Mouse (Mus musculus): ENCODE measurements at regions not wholly inside any gene's neighbourhood (a gene's known extent, or its start where the extent isn't known, plus 50 kb on each side); places are given as distances from the start of the nearest gene placed in this dataset.
"Not testable (repeated sequence)": the region's sequence is repeated elsewhere in the genome, so short reads cannot be mapped to it uniquely, and the experiment has no call there.

DNA sequence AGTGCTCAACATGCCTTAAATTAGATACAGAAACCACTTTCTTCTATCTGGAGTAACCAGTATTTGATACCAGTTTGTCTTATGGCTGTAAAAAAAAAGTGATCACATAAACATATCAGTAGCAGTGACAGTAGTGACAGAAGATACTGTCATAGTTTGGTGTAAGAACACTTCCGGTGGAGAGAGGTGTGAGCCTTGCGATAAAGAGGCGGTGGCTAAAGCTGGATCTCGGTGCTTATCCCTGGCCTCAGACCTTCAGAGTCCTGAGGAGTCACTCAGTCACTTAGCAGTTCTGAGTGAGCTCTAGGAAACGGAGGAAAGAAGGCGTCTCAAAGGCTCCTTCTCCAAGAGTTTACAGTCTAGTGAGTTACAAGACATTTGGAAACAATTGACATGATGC lies 169.4 kb downstream of the Mterf1b start:
- H3K27me3 ChIP-seq; H3K9me3 ChIP-seq; H3K4me3 ChIP-seq (replicated peaks); H3K36me3 ChIP-seq (replicated peaks); H3K27ac ChIP-seq; H3K4me1 ChIP-seq; H3K9ac ChIP-seq; H3K4me2 ChIP-seq; ATAC-seq (ENCODE audit: low FRiP score): not testable (repeated sequence)
- 92% methylated on average over 6 of the region's 6 CpGs for WGBS

DNA sequence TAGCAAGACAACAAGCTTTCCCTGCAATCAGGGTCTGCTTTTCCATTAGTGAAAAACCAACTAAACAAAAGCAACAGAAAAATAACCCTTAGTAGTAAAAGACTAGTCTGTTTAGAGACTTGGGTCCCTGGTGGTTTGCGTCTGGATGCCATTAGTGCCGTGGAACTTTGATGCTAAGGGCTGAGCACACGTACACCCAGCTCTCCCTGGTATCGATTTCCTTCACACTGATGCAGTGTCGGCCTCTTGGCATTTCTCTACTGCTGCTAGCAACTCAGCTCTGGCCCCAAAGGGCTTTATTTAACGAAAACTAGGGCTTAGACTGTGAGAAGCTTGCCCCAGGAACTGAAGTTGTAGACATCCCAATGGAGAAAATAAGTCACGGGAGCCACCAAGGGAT lies 192.6 kb downstream of the Mterf1b start:
- H3K27me3 ChIP-seq; H3K4me1 ChIP-seq; H3K4me2 ChIP-seq; H3K9me3 ChIP-seq; H3K4me3 ChIP-seq (replicated peaks); ATAC-seq (ENCODE audit: low FRiP score); H3K27ac ChIP-seq; H3K9ac ChIP-seq; H3K36me3 ChIP-seq (replicated peaks): not testable (repeated sequence)
- 68% methylated on average over 7 of the region's 7 CpGs for WGBS

DNA sequence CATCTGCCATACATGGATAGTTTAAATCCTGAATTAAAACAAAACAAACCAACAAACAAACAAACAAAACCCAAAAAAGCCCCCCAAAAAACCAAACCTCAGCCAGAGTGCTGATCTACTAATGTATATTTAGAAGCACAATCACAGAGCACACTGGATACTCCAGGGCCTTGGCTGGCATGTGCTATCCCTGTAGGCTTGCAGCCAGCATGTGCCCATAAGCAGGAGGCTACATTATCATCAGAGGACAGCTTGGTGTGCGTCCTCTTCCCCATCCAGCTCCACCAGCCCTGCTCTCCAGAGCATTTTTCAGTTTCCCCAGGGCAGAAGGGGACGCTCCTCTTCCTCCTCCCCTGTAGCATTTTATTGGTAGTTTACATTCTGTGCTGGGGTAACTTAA lies 198.9 kb downstream of the Mterf1b start:
- no peak overlapping the region for H3K4me3 ChIP-seq (replicated peaks)
- no peak for ATAC-seq (ENCODE audit: low FRiP score)
- H3K36me3 ChIP-seq (replicated peaks): no peaks in the 10 kb centered on the region
- no peaks in the 10 kb centered on the region for H3K27me3 ChIP-seq
- 84% methylated on average over 2 of the region's 2 CpGs for WGBS
- H3K4me1 ChIP-seq: no peaks in the 10 kb centered on the region
- H3K9ac ChIP-seq: no peak overlapping the region
- H3K4me2 ChIP-seq: no peak overlapping the region
- no peak overlapping the region for H3K27ac ChIP-seq
- no peaks in the 10 kb centered on the region for H3K9me3 ChIP-seq

- ATAC-seq (ENCODE audit: low FRiP score); H3K36me3 ChIP-seq (replicated peaks); H3K27ac ChIP-seq; H3K4me1 ChIP-seq; H3K9ac ChIP-seq; H3K4me3 ChIP-seq (replicated peaks); H3K27me3 ChIP-seq; H3K9me3 ChIP-seq; H3K4me2 ChIP-seq: not testable (repeated sequence)
- 76% methylated on average over 7 of the region's 7 CpGs for WGBS
Observed at GRCm38 (mm10) chr5:4394353-4395052, 202.3 kb downstream of the Mterf1b start.

DNA sequence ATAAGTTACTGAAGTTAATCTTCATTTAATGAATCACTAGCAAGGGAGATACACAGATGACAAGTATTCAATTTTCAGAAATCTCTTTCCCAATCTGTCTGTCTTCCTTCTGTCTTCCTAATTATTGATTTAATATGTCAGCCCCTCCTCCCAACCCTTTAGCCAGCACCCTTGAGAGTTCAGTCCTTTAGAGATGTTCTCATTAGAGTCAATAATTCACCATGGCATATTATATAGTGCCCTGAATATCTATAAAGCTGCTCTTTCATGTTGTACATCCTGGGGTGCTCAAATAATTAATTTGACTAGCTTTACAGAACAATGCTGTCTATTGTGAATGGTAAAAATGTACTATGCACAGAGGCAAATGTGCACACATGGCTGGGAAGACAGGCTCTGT lies 205.9 kb downstream of the Mterf1b start:
- Histone ChIP-seq H3K27ac (no peak overlapping the region), H3K9ac (no peak overlapping the region), H3K4me3 (replicated peaks) (no peak overlapping the region), H3K9me3 (no peaks in the 10 kb centered on the region), H3K4me2 (no peak overlapping the region), H3K36me3 (replicated peaks) (no peaks in the 10 kb centered on the region), H3K27me3 (0 out of 2 replicates have a peak, but pooled peaks cover 3% of the 10 kb centered on the region), H3K4me1 (no peaks in the 10 kb centered on the region)
- no peak for ATAC-seq (ENCODE audit: low FRiP score)

DNA sequence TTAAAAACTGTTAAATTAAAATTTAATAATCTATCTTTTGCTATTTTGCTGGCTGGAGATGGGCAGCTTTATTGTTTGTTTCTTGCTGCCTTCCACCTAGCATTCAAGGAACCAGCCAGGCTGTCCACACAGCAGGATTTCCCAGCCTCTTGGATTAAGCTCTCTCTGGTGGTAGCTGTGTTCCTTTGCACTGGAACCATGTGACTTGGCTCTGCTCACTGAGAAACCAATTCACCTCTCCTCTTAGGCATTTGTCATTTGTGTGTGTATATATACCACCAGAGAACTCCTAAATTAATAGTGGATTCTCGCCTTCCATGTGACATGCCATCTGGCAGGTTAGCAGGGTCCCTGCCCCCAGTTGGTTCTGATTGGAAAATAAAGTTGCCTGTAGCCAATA lies 225.6 kb downstream of the Mterf1b start:
- H3K36me3 ChIP-seq (replicated peaks): no peaks in the 10 kb centered on the region
- H3K27me3 ChIP-seq: no peaks in the 10 kb centered on the region
- no peak overlapping the region for H3K27ac ChIP-seq
- H3K4me1 ChIP-seq: no peaks in the 10 kb centered on the region
- WGBS: 81% methylated on average over 1 of the region's 1 CpGs
- no peak overlapping the region for H3K4me2 ChIP-seq
- no peaks in the 10 kb centered on the region for H3K9me3 ChIP-seq
- H3K4me3 ChIP-seq (replicated peaks): no peak overlapping the region
- no peak overlapping the region for H3K9ac ChIP-seq
- no peak for ATAC-seq (ENCODE audit: low FRiP score)

Data from forebrain, embryonic 12.5 days (tissue).